Mouse (Mus musculus): ENCODE data around the gene Ifih1.

The Ifih1 gene

DNA sequence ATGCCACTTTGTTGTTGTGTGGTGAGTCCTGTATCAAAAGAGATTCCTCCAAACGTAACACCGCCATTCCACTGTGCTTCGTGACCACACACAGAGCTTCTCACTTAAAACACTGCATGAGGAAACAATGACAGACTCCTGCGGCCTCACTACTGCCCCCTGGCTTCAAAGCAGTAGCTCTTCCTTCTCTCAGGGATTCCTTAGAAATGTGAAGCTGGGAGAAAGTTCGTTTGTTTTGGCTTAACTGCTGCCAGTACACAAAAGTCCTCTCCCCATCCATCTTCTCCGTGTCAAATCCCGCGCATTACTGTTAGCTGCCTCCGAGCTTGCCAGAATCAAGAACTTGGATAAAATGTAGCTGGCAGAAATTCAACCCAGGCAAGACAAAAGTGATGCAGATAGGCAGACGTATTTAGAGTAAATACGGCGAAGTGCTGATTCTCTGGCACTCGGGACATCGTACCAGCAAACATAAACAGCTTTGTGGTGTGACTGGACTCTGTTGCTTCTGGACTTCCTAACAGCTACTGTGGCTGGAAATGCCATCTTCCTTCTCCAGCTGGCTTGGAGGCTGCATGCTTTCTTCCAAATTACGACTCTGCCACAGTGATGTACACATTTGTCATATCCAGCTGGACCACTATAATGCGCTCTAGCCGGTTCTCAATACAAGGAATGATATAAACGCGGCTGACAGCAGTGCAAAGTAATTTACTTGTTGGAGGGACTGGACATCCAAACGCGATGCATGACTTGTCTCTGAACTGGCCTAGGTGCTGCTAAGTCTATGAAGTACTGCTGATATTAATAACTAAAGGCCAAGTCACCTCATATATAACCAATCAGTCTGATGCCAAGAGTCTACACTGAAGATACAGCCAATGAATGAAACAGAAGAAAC, 2.4 kb downstream of the Ifih1 start:
- DNase-seq (ENCODE audit: low read depth in 2 of 2, low spot score in 2 of 2), result peak; percentile 54 to 68

DNA sequence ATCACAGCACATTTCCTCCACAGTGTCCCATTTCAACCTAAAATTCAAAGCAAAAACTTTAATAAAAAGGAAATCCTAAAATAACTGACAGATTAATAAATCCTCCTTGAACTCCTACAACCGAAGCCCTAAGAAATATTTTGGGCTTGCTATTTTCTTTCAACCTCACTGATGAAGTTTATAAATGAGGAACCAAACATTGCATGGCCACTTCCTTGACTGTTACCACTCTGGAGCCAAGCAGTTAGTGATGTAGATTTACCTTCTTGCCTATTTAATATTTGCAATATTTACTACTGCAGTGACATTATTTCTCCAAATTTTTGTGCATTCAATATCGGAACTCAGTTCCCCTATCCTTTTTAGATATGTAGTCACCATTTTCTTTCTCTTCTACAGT, 6.2 kb downstream of the Ifih1 start:
- no peak for DNase-seq (ENCODE audit: low read depth in 2 of 2, low spot score in 2 of 2)

DNA sequence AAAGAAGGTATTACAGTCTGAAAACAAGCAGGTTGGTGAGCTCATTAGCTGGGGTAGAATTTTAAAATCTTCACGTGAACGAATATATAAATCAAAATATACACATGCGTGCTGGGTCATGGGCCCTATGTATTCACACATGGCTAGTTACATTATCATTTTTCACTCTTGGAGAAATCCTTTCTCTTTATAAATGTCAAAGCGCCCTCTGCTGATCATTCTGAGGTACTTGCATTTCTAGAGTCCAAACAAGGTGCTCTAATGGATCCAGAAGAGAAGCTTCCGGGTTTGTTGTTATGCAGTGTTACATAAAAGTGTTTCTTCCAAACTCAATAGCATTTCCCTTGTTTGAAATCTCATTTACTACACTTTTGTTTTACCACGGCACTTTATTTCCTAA, 15.6 kb downstream of the Ifih1 start:
- peak in 1 of 2 experiments; percentile 26 for DNase-seq (ENCODE audit: low read depth in 2 of 2, low spot score in 2 of 2)

DNA sequence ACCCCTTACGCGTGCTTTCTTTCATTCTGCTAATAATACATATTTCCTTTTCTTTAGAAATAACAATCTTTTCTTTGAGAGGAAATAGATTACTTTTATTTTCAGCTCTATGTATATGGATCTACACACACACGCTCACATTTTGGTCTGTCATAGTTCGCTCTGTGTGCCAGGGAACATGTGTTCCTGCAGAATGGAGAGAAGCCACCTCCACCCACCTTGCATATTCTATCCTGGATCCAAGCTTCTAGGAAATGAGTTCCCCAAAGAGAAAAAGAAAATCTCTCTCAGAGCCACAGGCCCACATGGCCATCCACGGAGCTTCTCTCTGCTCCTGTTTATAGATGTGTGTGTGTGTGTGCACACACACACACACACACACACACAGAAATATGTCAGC, 17.7 kb downstream of the Ifih1 start:
- no peak for DNase-seq (ENCODE audit: low read depth in 2 of 2, low spot score in 2 of 2)

DNA sequence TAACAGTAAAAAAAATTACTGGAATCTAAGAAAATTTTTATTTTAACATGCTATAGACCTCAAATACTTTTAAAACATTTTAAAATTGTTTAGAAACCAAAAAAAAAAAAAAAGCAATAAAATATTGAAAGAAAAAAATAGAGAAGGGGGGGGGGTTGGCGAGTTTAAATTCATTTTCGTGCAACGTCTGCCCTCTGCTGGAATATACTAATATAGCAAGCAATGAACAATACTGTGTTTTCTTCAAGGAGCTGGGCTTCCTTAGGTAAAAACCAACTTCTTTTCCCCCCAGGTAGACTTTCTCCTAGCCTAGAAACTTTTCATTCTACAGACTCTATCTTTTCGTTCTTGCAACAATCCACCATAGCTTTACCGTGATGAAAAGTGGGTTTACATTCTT, 18.3 kb downstream of the Ifih1 start:
- DNase-seq (ENCODE audit: low read depth in 2 of 2, low spot score in 2 of 2), result no peak

DNA sequence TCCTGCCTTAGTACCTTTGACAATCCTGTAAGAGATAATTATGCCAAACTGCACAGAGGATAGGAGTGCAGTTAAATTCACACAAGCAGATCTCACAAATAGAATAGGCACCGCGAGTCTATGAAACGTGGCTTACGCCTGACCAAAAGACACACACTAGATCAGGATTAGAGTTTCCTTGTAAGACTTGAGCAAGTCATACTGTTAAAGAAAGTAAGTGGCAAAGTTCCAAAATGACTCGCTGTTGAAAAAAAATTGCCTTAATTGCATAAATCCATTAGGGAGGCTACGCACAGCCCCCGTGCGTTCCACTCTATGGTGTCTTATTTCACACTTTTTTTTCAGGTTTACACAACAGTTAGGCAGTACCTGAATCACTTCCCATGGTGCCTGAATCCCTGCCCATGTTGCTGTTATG, 23.0 kb downstream of the Ifih1 start:
- DNase-seq (ENCODE audit: low read depth in 2 of 2, low spot score in 2 of 2), result no peak

DNA sequence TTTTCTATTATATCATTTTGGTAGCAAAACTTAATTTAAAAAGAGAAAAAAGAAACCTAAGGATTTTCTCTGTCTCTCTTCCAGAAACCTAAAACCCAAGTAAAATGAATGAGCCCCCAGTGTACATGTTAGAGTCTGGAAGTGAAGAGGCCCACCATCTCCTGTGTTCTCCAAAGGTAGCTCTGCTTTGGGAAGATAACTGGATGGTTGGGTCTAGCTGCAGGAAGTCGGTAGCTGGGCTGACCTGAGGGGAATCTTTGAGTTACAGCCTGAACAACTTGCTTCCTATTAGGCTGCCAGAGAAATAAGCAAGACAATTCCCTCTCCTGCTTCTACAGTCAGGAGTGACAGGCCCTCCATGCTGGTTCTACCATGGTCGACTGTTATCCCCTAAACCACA, 26.4 kb downstream of the Ifih1 start:
- no peak for DNase-seq (ENCODE audit: low read depth in 2 of 2, low spot score in 2 of 2)

DNA sequence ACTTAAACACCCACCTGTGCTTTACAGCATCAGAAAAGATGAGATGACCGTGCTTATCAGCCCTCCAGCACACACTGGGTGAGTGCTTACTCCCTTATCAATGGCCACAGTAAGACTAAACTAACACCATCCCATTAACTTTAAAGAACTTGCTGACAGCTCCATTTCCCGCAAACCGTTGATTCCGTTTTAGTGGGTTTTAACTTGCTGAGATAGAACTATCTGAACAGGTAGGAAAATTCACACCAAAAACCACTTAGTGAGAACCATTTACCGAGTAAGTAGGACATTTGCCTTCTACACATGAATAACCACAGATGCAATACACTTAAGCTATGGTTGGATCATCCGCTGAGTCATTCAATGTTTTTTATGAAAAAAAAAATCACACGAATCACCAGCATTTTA, 27.1 kb downstream of the Ifih1 start:
- no peak for DNase-seq (ENCODE audit: low read depth in 2 of 2, low spot score in 2 of 2)

DNA sequence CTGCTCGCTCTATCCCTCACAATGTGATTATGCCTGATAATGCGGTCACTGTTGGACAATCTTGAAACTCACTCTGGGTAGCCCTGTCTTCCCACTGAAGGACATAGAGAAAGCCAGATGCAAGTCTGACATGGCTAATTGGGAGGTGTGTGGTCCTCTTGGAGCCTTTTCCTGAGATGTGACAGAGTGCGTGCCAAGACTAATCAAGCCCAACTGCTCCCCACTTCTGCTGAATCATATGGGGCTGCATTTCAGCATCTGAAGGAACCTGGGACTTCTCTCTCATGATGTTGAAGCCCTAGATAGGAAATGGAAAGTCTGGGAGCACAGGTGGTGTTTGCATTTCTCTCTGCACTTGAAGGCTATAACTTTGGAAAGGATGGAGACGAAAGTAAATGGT, 32.9 kb downstream of the Ifih1 start:
- no peak for DNase-seq (ENCODE audit: low read depth in 2 of 2, low spot score in 2 of 2)

DNA sequence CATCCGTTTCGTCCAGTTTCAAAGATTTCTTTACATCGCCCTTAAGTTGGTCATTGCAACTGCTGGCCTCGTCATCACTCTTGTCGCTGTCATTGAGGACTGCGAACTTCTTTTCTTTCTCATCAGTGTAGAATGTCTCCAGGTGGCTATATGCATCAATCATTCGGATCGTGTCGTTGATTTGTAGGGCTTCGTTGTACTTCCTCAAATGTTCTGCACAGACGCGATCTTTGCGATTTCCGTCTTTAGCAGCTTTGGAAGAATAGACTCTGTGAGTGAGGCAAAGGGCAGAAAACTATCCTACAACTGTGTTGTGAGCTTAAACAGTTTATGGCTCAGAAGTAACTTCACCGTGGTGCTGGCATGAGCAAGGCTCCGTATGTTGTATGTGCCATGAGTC, 39.9 kb downstream of the Ifih1 start:
- DNase-seq (ENCODE audit: low read depth in 2 of 2, low spot score in 2 of 2), result no peak

DNA sequence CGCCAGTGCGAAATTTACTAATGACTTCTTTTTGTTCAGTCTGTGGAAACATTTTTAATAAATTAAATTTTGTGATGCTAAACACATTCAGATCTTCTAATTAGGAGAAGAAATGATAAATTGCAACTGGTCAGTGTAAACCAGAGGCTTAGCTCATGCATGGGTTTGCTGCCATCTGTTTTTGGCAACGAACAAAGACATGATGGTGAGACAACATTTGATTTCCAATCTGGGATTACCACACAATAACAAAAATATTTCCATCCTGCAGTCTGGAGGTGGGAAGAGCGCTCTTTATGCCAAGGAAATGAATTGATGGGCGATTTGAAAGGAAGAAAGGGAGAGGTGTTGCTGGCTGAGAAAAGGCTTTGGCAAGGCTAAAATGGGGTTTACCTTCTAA, 42.5 kb downstream of the Ifih1 start:
- DNase-seq (ENCODE audit: low read depth in 2 of 2, low spot score in 2 of 2), result no peak

DNA sequence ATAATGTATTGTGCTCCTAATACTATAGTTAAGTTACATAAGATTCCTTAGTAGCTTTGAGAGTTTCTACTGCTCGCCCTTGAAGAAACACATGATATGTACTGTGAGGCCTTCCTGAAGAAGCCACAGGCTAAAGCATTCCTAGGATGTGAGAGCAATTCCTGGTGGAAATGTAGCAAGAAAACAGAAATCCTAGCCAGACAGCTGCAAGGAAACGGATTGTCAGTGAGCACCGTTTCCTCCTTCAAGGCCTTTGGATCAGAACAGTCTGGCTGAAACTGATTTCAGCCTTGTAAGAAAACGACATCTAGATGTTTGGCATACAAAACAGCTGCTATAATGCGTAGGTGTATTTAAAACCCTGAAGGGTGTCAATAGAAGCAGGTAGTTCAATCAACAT, 49.5 kb downstream of the Ifih1 start:
- DNase-seq (ENCODE audit: low read depth in 2 of 2, low spot score in 2 of 2), result no peak

DNA sequence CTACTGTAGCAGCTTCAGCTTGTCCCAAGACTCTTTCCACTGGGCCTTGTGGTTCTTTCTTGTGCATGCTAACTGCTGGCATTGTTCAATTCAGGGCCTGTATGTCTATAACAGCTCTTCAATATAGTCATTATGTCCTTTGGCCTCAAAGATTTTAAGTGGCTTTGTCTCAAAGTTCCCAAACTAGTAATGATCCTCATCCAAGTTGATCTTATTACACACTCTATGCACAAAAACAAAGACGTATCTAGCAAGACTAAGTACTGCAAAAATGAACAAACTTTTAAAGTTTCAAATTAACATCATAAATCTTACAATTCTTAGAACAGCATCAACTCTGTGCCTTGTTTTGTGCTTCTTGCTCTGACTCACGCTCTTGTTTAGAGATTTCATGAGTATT, 51.6 kb downstream of the Ifih1 start:
- DNase-seq (ENCODE audit: low read depth in 2 of 2, low spot score in 2 of 2), result no peak

DNA sequence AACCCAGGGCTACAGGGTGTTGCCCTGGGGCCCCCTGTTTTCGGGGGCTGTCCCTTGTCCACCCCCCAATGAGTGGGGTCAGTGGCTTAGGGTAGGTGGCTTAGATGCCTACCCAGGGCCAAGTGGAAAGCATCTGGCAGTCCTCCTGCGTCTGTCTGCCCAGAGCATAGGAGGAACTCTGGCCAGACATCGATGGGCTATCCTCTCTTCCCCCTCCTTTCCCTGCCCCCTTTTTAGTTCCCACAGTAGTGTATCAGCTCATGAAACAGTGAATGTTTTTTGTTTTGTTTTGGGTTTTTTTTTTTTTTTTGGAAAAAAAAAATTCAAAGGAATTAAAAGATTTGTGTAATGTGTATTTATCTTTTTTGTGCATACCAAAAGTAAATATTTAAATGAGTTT, 54.5 kb downstream of the Ifih1 start:
- no peak for DNase-seq (ENCODE audit: low read depth in 2 of 2, low spot score in 2 of 2)

DNA sequence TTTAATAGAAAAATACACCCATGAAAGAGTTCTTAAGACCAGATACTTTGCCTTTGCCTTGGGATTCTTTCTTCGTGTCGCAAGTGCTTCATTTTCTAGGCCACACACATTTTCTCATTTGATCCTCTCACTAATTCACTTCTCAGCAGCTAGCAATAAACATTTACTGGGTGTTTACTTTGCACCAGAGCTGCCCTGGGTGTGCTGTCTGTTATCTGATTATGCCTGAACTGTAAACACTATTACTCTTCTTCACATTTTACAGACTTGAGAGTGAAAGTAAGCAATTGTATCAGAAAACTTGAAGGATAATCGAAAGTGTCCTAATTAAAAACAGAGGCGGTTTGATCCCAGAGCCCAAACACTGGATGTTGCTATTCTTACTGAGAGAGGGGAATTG, 56.7 kb downstream of the Ifih1 start:
- no peak for DNase-seq (ENCODE audit: low read depth in 2 of 2, low spot score in 2 of 2)

DNA sequence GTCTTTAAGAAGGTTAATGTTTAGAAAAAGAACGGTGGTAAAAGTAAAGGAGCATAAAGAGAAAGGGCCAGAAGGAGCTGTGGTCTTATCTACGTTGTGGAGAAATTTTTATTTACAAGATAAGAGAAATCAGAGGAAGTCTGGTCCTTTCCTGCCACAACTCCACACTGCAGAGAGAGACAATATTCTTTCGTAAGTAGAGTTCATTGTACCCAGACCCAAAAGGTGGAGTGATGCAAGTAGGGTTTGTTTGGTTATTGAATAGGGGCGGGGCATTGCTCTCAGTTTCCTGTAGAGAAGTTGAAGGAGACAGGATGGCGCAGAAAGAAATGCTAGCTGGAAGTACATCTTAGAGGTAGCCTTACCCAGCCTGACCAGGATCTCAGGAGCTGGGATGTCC, 60.3 kb downstream of the Ifih1 start:
- no peak for DNase-seq (ENCODE audit: low read depth in 2 of 2, low spot score in 2 of 2)

DNA sequence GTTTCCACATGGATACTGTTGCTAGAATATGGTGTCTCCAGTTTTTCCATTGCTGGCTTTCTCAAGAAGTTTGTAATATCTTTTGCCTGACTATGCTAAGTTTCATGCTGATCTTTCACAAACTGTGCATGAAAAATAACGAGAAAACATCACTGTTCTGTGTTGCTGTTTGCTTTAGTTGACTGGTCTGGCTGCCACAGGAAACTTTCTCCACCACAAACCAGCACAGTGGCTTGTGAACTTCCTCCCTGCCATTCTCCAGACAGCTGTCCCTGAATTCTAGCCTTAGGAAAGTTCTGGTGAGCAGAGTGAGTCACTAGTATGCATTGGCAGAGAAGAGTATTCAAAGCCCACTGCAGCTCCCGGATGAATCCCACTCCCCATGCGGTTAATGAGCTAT, 71.1 kb downstream of the Ifih1 start:
- no peak for DNase-seq (ENCODE audit: low read depth in 2 of 2, low spot score in 2 of 2)

DNA sequence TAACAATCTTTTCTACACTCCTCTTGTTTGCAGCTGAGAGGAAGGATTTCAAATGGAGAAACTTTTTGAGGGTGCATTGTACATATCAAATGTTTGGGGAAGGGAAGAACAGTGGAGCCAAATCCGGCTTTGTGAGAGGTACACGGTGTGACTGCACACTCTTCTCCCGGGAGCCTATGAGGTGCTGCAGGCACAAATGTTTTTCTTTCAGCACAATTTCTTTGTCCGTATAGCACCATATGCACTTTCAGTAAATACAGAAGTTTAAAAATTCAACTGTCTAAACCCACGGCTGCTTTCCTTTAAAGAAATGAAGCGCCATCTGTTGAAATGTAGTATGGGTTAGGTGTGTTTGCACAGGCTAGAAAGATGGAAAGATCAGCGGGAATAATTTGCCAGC, 71.8 kb downstream of the Ifih1 start:
- DNase-seq (ENCODE audit: low read depth in 2 of 2, low spot score in 2 of 2), result no peak

DNA sequence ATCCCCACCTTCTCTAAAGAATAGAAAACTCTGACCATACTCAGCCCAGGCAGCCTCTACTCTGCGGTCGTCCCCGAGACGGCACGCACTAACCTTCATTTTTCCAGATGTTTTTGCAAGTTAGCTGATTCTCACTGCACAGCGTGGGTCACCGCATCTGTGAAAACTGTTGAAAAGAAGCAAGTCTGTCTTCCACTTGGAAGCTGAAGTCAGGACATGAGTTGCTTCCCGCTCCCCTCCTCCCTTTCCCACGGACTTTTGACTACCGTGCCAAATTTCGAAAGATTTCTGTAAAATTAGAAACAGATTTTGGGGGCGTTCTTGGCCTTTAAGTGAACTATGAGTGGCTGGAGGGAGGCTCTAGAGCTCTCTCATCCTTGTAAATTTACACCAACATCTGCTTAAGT, 72.3 kb downstream of the Ifih1 start, which contains the start of gene Fap:
Gene Fap, minus strand, starts transcription at position 323 of the 407 bp plus-strand sequence.
- DNase-seq (ENCODE audit: low read depth in 2 of 2, low spot score in 2 of 2), result no peak

DNA sequence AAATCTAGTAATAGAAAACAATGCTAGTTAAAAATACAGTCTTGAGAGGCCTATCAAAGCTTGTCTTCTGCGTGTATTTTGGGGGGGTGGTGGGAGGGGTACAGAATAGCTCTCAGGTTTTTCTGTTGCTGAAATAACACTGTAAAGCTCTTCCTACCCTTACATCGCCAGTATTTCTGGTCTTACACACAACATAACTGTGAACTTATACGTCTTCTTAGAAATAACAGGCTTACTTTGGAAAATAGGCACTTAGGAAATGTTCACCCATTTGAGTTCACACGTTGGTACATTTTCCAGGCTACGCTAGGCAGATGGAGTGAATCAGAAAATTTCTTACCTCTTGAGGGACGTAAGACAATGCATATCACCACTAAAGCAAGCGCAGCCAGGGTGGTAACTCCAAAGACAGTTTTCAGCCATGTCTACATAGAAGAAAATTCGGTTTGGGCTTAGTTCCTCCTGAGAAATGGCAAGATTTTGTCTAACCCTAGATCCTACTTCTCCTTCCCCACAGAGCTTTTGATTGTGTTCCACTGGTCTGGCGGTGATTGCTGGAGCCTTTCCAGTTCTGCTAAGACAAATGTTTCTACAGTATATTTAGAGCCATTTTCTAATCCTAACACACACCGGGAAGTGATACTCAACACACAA, 72.8 kb downstream of the Ifih1 start:
- DNase-seq (ENCODE audit: low read depth in 2 of 2, low spot score in 2 of 2), result no peak

DNA sequence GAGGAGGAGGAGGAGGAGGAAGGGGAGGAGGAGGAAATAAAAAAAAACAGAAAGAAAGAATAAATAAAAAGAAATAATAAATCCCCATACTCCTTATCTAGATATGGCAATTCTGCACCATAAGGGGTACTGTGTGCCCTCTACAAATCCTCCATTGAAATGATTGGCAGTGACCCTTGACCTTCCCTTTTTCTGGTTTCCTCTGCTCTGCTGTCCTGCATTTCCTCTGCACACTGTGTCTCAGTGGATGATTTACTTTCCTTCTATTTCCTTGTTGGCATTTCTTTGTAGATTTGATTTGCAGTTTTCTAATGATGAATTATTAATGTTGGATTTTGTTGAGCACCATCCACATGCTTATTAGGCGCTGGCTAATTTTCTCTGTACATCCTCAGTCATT, 81.4 kb downstream of the Ifih1 start:
- no peak for DNase-seq (ENCODE audit: low read depth in 2 of 2, low spot score in 2 of 2)

DNA sequence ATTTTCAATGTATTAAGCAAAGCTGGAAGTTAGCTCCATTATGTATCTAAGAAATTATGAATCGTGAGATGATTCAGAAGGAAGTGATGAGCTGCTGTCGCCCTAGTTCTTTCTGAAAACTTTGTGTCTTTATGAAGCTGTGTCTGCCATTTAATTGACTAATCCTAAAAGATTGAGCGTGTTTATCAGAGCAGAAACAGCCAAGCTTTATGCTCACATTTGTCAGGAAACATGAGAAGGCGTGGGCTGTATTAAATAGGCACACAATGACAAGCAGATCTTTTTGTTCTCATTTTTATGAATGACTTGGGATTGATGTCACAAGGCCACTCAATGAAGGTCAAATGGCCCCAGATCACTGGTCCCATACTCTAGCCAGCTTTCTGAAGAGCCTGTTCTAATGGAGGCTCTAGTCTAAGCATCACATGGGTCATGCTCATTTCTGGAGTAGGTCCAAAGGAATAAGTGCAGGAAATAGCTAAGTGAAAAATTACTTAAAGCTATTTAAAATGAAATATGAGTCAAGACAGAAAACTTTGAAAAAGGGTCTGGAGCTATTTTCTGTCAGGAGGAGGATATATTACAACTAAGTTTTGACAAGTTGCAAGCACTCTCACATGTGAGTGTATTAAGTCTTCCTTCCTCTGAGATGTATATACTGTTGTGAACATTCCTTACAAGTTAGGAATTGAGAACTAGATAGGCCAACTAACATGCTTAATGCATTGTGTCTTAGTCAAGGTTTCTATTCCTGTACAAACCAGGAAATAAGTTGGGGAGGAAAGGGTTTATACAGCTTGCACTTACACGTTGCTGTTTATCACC, 83.2 kb downstream of the Ifih1 start:
- DNase-seq (ENCODE audit: low read depth in 2 of 2, low spot score in 2 of 2), result no peak

Data from CD8-positive naive resting alpha-beta T cell, adult 2 months (primary cell).